Mouse (Mus musculus) hindbrain, embryonic 12.5 days (tissue): Measurements from ENCODE around the gene Zfp398. TPM values are rescaled to one million over a fixed set of nuclear protein-coding genes. Genes with fewer than 3 reads are reported as not detected.
"Not testable (repeated sequence)": the region's sequence is repeated elsewhere in the genome, so short reads cannot be mapped to it uniquely, and the experiment has no call there.

Source experiments
- ATAC-seq: fragments of 200-750 bp; cut with Nextera tagmentation; 2 replicates; pipeline ENCODE4 v1.8.0; 2017; ENCODE audit warnings: moderate TSS enrichment; ENCODE audit not compliant: low FRiP score
- H3K27ac ChIP-seq: fragments of 300-500 bp; sonication (generic); 2 replicates; pipeline ENCODE4 v1.5.1; 2016; ENCODE audit warnings: mild to moderate bottlenecking
- H3K27me3 ChIP-seq: fragments of 300-500 bp; sonication (generic); 2 replicates; pipeline ENCODE4 v1.6.1; 2016; ENCODE audit warnings: mild to moderate bottlenecking
- H3K36me3 ChIP-seq: fragments of 300-500 bp; sonication (generic); 2 replicates; pipeline ENCODE4 v1.6.1; 2016; ENCODE audit warnings: mild to moderate bottlenecking
- H3K4me1 ChIP-seq: fragments of 300-500 bp; sonication (generic); 2 replicates; pipeline ENCODE4 v1.6.1; 2016
- H3K4me2 ChIP-seq: fragments of 300-500 bp; sonication (generic); replicated peaks from 2 replicates; pipeline ENCODE4 v1.6.1; 2016; ENCODE audit warnings: mild to moderate bottlenecking
- H3K4me3 ChIP-seq: fragments of 300-500 bp; sonication (generic); 2 replicates; pipeline ENCODE4 v1.5.1; 2016; ENCODE audit warnings: mild to moderate bottlenecking
- H3K9ac ChIP-seq: fragments of 300-500 bp; sonication (generic); 2 replicates; pipeline ENCODE4 v1.6.1; 2016; ENCODE audit warnings: mild to moderate bottlenecking, moderate library complexity
- H3K9me3 ChIP-seq: fragments of 300-500 bp; sonication (generic); replicated peaks from 2 replicates; pipeline ENCODE4 v1.6.1; 2016; ENCODE audit warnings: mild to moderate bottlenecking
- WGBS: fragments of 180-500 bp; shearing (Covaris S2); methylation state at CpG from one replicate; pipeline ENCODE4 v1.1.7; 2016; 5-methylcytosine and 5-hydroxymethylcytosine counted together
- polyA plus RNA-seq: library from polyadenylated mRNA; unstranded; fragments of >200 nt; fragmentation: Nextera tagmentation; extraction: Ambion mirVana; gene quantifications from 2 replicates; pipeline ENCODE4 v1.2.1, GENCODE M21; 2016

The Zfp398 gene
- polyA plus RNA-seq, 1 experiment from 2014 or later, result 15.1 TPM

DNA sequence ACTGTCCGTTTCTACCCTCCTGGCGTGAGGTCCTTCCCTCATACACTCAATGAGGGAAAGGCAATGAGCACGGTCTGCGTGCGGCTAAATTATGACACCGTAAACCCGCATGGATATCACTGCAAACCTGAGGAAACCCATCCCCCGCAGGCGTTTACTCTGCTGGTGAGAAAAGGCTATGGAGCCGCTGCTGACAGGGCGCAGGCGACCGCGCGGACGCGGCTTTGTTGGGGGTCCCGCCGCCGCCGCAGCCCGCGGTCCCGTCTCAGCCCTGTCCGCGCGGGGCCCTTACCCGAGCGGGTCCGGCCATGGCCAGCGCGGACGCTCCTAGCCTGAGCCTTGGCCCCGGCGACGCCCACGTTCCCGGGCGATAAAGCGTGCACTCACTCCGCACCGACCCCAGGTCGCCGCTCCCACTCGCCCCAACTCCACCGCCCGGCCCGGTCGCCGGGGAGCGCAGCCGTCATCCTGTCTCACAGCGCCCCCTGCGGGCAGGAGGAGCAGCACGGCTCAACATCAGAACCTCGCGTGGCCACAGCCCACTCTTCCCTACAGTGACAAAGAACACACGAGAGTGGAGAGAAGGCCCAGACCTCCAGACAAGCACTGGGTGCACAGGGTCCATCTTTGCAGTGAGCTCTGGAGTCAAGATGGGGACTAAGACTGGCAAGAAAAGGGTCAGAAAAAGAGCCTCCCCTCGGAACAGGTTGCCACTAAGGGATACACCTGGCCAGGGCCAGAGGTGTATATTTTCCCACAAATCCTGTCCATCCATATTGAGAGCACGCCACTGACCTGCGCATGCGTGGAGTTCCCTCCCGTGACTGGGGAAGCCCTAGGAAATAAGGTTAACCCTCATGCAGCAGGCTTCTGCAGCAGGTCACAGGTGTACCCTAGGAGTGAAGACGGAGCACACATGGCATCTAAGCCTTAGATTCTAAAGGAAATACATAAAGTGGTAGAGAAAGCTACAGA, 5.1 kb upstream of the Zfp398 start, which contains the start of gene Zfp786:
Gene Zfp786 (minus strand): TSS at position 764 of the 975 bp plus-strand sequence.
- peak within 1 kb of the TSS; percentile 54 for H3K4me2 ChIP-seq
- H3K4me3 ChIP-seq, result peak within 1 kb of the TSS; percentile 79
- peaks cover 4% of the 10 kb centered on the region; the same call in 1 of the 2 replicates for H3K36me3 ChIP-seq
- ATAC-seq, result peak; percentile 93
- peak within 1 kb of the TSS; percentile 92 for H3K9ac ChIP-seq
- WGBS, result 2% methylated on average over 59 of the region's 64 CpGs
- H3K4me1 ChIP-seq, result 0 out of 2 replicates have a peak, but pooled peaks cover 8% of the 10 kb centered on the region
- H3K27me3 ChIP-seq, result no peaks in the 10 kb centered on the region
- peak within 1 kb of the TSS; percentile 96 for H3K27ac ChIP-seq
- H3K9me3 ChIP-seq, result no peaks in the 10 kb centered on the region

DNA sequence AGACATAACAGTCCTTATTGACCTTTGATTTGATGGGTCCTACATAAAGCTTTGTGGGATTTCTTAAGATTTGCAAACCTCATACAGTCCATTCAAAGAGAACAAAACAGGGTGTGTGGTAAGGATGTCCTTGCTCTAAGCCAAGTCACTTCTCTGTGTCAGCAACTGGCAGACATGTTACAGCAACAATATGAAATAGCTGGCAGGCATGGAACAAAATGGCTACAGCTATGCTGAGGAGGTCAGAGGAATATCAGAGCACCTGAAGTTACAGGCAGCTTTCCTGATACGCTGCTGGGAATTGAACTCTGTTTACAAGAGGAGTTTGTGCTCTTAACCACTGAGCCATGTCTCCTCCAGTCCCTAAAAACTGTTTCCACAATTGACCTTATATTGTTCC, 3.2 kb upstream of the Zfp398 start:
- Histone ChIP-seq H3K27ac (no peak overlapping the region), H3K4me2 (no peak overlapping the region), H3K4me3 (no peak overlapping the region), H3K9ac (no peak overlapping the region), H3K9me3 (no peaks in the 10 kb centered on the region), H3K4me1 (peaks cover 13% of the 10 kb centered on the region; the same call in 1 of the 2 replicates), H3K27me3 (no peaks in the 10 kb centered on the region), H3K36me3 (no peaks in the 10 kb centered on the region)
- WGBS, result 100% methylated on average over 1 of the region's 1 CpGs
- ATAC-seq, result no peak

DNA sequence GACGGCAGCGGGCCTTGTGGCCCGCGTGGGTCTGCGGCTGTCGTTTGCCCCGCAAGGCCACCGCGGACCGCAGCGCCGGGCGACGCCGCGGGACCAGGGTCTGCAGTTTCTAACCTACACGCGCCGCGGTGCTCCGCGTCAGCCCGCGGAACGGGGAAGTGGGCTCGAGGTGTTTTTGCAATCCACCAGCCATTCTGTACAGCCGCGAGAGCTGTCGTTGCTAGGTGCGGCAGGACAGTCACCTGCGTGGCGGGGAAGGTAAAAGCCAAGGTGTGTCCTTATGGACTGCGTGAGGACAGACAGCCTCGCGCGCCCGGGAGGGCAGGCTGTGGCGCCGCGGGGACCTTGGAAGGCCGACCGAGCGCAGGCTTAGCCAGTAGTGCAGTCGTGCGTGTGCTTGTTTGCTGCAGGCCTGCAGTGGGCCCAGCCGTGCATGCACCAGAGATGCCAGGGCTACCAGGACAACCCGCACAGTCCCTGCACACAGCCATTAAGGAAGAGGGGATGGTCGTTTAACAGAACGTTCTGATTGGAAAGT, 592 bp downstream of the Zfp398 start:
- H3K27ac ChIP-seq, result peak overlapping the region; percentile 96
- ATAC-seq, result peak; percentile 91
- H3K4me3 ChIP-seq, result peak overlapping the region; percentile 92
- H3K9me3 ChIP-seq, result no peaks in the 10 kb centered on the region
- H3K27me3 ChIP-seq, result no peaks in the 10 kb centered on the region
- peak overlapping the region; percentile 91 for H3K9ac ChIP-seq
- H3K4me1 ChIP-seq, result peaks cover 5% of the 10 kb centered on the region; the same call in 1 of the 2 replicates
- H3K4me2 ChIP-seq, result peak overlapping the region; percentile 61
- under 1% methylated on average over 49 of the region's 49 CpGs for WGBS
- no peaks in the 10 kb centered on the region; the same call in 1 of the 2 replicates for H3K36me3 ChIP-seq

DNA sequence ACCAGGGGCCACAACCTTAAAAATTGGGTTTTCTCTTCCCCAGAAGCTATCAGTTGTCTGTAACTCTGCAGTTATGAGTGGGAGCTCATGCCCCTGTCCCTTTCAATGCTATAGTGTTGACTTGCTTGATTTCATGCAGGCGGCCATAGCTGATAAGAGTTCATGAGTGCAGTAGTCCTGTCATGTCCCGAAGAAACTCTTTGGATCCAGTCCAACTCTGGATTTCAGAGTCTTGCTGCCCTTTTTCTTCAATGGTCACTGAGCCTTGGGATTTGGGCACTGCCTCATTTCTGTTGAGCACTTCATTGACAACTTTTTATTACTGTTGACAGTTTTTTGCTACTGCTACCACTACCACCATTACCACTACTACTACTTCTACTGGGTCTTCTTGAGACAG, 2.2 kb downstream of the Zfp398 start:
- peaks cover 5% of the 10 kb centered on the region; the same call in 1 of the 2 replicates for H3K4me1 ChIP-seq
- H3K4me3 ChIP-seq, result no peak overlapping the region
- H3K4me2 ChIP-seq, result no peak overlapping the region
- no peak overlapping the region for H3K9ac ChIP-seq
- no peaks in the 10 kb centered on the region for H3K9me3 ChIP-seq
- no peak overlapping the region for H3K27ac ChIP-seq
- no peak for ATAC-seq
- 78% methylated on average over 2 of the region's 2 CpGs for WGBS
- H3K36me3 ChIP-seq, result peaks cover 2% of the 10 kb centered on the region; the same call in 1 of the 2 replicates
- H3K27me3 ChIP-seq, result no peaks in the 10 kb centered on the region

DNA sequence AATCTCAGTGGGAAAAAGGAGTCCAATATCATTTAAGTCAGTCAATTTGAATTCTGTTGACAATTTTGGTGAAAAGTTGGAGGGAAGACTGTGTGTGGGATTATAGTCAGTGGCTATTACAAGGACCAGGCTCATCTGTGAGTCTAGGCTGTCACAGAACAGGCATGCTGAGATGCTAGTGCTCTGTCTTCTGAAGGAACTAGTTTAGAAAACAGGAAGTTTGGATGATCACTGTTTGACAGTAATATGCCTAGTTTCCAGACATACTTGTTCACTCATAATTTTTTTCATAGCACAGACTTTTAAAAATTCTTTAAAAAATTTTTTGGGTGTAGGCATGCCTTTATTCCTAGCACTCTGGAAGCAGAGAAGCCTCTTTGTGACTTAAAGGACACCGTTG, 5.6 kb downstream of the Zfp398 start:
- H3K9ac ChIP-seq, result no peak overlapping the region
- peaks cover 6% of the 10 kb centered on the region; the same call in 1 of the 2 replicates for H3K36me3 ChIP-seq
- peaks cover 5% of the 10 kb centered on the region; the same call in 1 of the 2 replicates for H3K4me1 ChIP-seq
- H3K4me3 ChIP-seq, result no peak overlapping the region
- ATAC-seq, result no peak
- WGBS, result 94% methylated on average over 1 of the region's 1 CpGs
- no peaks in the 10 kb centered on the region for H3K27me3 ChIP-seq
- H3K9me3 ChIP-seq, result no peaks in the 10 kb centered on the region
- H3K27ac ChIP-seq, result no peak overlapping the region
- no peak overlapping the region for H3K4me2 ChIP-seq

DNA sequence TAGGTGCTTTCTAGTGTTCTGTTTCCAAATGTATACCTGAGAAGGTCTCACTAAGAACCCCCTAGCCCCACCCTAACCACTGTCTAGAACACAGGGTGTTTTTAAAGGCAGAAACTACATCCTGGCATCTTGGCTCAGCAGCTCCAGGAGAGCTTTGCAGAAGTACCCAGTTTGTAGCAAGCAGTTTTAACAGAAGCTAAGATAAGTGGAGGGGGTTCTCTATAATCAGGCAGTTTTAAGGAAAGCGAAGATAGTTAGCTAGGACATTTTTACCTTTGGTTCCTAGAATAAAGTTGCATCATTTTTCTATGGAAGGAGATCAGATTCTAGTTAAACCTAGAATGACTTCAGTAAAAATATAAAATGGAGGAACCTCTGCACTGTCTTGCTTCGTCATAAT, 6.4 kb downstream of the Zfp398 start:
- no peaks in the 10 kb centered on the region for H3K27me3 ChIP-seq
- no peak for ATAC-seq
- no peak overlapping the region for H3K9ac ChIP-seq
- no peaks in the 10 kb centered on the region for H3K9me3 ChIP-seq
- H3K36me3 ChIP-seq, result peaks cover 11% of the 10 kb centered on the region
- no peak overlapping the region for H3K27ac ChIP-seq
- no peak overlapping the region for H3K4me3 ChIP-seq
- no peak overlapping the region for H3K4me2 ChIP-seq
- H3K4me1 ChIP-seq, result peaks cover 3% of the 10 kb centered on the region; the same call in 1 of the 2 replicates
- 97% methylated on average over 2 of the region's 2 CpGs for WGBS

DNA sequence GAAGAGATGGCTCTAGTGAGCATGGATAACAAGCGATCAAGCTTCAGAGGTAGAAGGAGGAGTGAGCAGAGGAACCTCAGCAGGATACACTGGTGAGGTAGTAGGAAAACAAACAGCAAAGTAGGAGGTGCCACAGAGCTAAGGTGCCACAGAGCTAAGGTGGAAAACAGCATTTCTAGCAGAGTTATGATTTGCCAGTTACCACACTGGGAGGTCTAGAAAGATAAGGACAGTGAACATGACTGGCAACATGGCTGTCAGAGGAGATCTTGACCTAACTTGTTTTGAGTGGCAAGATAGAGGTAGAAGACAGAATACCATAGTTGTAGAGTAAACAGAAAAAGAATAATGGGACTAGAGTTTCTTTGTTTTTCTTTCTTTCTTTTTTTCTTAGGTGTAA, 6.9 kb downstream of the Zfp398 start:
- H3K4me1 ChIP-seq, result no peaks in the 10 kb centered on the region
- WGBS, result 81% methylated on average over 1 of the region's 1 CpGs
- H3K9me3 ChIP-seq, result no peaks in the 10 kb centered on the region
- no peak overlapping the region for H3K4me2 ChIP-seq
- H3K9ac ChIP-seq, result no peak overlapping the region
- no peak overlapping the region for H3K4me3 ChIP-seq
- no peak overlapping the region for H3K27ac ChIP-seq
- peaks cover 11% of the 10 kb centered on the region for H3K36me3 ChIP-seq
- ATAC-seq, result no peak
- H3K27me3 ChIP-seq, result no peaks in the 10 kb centered on the region

DNA sequence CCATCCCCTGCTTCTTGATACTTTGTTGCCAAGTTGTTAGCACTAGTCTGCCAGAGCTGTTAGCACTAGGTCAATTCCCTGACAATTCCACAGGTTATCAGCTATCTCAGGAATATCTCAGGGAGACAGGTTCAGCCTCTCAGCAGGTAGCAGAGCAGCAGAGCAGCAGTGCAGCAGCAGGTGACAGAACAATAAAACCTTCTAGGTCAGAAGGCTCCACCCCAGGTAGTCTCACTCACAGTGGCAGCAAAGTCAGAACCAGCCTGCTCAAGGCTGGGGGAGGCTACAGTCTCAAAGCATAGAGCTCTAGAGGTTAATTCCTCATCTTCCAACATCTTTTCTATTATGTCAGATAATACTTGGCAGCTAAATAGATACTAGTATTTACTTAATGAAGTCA, 10.3 kb downstream of the Zfp398 start:
- no peaks in the 10 kb centered on the region for H3K27me3 ChIP-seq
- H3K4me1 ChIP-seq, result no peaks in the 10 kb centered on the region
- no peak for ATAC-seq
- H3K9me3 ChIP-seq, result no peaks in the 10 kb centered on the region
- peaks cover 11% of the 10 kb centered on the region; the same call in 1 of the 2 replicates for H3K36me3 ChIP-seq
- no peak overlapping the region for H3K4me2 ChIP-seq
- H3K27ac ChIP-seq, result no peak overlapping the region
- H3K9ac ChIP-seq, result no peak overlapping the region
- no peak overlapping the region for H3K4me3 ChIP-seq

DNA sequence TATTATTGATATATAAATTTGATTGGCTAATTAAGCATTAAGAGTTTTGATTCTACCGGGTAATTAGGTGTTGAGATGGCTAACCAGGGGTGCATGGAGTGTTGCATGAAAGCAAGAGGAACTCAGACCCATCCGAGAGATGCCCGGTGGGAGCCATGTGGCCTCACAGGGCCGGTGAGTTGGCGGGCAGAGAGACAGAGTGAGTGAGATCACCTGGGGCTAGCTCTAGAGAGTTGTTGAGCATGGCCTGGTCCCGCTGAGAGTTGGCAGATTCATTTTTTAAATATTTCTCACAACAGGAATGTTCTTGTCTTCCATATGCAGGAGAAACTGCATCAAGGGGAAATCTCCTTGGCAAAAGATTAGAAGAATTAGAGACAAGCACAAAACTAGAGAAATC, 21.8 kb downstream of the Zfp398 start:
- Histone ChIP-seq H3K36me3 (peaks cover 28% of the 10 kb centered on the region), H3K9ac (no peak overlapping the region), H3K9me3 (no peaks in the 10 kb centered on the region), H3K4me1 (no peaks in the 10 kb centered on the region), H3K4me3 (no peak overlapping the region), H3K27me3 (no peaks in the 10 kb centered on the region), H3K4me2 (no peak overlapping the region), H3K27ac (no peak overlapping the region)
- ATAC-seq, result no peak
- WGBS, result 96% methylated on average over 6 of the region's 6 CpGs

DNA sequence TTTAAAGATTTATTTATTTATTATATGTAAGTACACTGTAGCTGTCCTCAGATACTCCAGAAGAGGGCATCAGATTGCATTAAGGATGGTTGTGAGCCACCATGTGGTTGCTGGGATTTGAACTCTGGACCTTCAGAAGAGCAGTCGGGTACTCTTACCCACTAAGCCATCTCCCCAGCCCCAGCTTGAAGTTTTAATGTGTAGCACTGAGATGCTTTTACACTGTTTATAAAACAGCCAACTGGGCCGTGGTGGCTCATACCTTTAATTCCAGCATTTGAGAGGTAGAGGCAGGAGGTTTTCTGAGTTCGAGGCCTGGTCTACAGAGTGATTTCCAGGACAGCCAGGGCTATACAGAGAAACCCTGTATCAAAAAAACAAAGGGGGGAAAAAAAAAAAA, 22.3 kb downstream of the Zfp398 start:
- not testable (repeated sequence) for H3K4me2 ChIP-seq, H3K4me3 ChIP-seq, H3K9me3 ChIP-seq, ATAC-seq, H3K27me3 ChIP-seq, H3K27ac ChIP-seq, H3K4me1 ChIP-seq, H3K9ac ChIP-seq
- 87% methylated on average over 3 of the region's 3 CpGs for WGBS
- H3K36me3 ChIP-seq, result peaks cover 28% of the 10 kb centered on the region

DNA sequence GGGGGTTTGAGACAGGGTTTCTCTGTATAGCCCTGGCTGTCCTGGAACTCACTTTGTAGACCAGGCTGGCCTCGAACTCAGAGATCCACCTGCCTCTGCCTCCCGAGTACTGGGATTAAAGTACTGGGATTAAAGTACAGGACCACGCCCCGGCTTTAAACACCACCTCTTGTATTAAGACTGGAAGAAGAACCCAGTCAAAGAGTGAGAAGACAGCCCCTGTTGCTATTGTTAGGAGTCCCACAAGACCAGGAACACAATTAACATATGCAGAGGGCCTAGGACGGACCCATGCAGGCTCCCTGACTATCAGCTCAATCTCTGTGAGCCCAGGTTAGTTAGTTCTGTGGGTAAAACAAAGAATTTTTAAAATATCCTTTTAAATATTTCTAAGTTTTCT, 36.8 kb downstream of the Zfp398 start:
- ATAC-seq, result no peak
- Histone ChIP-seq H3K27ac (no peak overlapping the region), H3K9ac (no peak overlapping the region), H3K4me1 (no peaks in the 10 kb centered on the region), H3K4me3 (no peak overlapping the region), H3K27me3 (no peaks in the 10 kb centered on the region), H3K4me2 (no peak overlapping the region), H3K9me3 (no peaks in the 10 kb centered on the region), H3K36me3 (peaks cover 11% of the 10 kb centered on the region)
- WGBS, result 82% methylated on average over 5 of the region's 5 CpGs

DNA sequence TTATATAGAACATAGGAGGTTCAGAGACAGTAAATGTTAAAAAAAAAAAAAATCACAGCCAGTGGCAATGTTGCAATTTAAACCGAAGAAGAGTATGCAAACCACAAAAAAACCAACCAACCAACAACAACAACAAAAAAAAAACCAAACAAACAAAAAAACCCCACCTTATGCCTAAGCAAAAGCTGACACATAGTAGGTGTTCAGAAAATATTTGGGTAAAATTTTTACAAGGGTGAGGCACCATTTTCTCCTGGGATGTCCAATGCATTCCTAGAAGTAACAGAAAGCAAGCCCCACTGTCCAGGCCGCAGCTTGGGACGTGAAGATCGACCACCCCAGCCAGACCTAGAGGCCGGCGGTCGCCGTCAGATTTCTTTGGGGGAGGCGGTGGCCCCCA, 41.6 kb downstream of the Zfp398 start, which contains the start of gene Zfp282:
Gene Zfp282 (plus strand): TSS at position 147 of the 400 bp plus-strand sequence.
- Histone ChIP-seq H3K27me3 (no peaks in the 10 kb centered on the region), H3K9me3 (no peaks in the 10 kb centered on the region), H3K4me3 (peak within 1 kb of the TSS; percentile 94), H3K9ac (peak within 1 kb of the TSS; percentile 98), H3K36me3 (peaks cover 22% of the 10 kb centered on the region), H3K4me2 (peak within 1 kb of the TSS; percentile 88), H3K27ac (peak within 1 kb of the TSS; percentile 99), H3K4me1 (peaks cover 15% of the 10 kb centered on the region)
- ATAC-seq, result no peak
- WGBS, result 6% methylated on average over 9 of the region's 9 CpGs
